Mouse (Mus musculus): ENCODE measurements around the gene Plin3. TPM values are rescaled to one million over a fixed set of nuclear protein-coding genes. Genes with fewer than 3 reads are reported as not detected.

Gene Plin3
- polyA plus RNA-seq, 2 experiments: 9.2 to 24.2 TPM

DNA sequence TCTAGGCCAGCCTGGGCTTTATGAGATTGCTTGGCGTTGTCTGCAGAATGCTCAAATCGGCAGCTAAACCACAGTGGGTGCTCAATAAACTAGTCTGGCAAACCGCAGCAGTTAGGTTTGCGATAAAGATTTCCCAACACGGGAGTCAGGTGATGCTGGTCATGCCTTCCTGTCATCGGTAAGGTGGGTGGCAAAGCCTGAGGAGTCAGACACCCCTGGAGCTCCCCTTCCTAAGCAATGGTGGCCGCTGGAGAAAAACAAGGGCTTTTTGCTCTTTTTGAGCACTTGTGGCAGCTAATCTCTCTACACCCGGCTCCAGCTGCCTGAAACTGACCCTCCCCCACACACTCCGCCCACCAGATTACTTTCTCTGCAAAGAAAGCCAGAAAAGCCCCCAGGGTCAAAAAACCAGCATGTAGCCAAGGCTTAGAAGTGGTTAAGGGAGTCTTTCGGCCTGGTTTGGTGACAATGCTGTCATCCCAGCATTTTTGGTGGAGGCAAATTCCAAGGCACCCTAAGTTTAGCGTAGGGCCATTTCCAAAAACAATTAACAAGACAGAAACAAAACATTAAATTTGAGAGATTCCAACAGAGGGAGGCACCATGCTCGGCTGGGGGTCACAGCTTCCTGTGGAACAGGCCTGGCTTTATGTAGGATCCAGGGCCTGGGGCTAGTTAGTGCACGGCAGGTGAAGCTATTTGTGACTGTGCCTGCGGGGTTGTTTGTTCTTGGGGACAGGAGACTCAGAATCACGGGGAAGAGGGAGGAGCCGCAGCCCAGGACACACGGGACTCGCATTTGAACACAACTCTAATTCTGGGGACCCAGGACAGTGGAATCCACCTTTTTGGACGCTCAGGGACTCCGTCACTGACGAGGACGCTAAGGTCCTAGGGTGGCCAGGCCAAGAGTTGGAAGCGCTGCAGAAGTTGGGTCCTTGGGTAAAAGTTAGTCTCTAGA is 3.0 kb downstream of the Plin3 start:
- DNase-seq (ENCODE audit: low read depth in 3 of 3, low spot score in 3 of 3) (no peak), ATAC-seq (ENCODE audit: insufficient read depth) (peak; percentile 27)
- peak overlapping the region; percentile 69 for H3K4me2 ChIP-seq (ENCODE audit: low read depth)
- TF ChIP-seq CTCF (IDR thresholded peaks at IDR 0.05; ENCODE audit: low read depth) (no peak), EP300 (IDR thresholded peaks at IDR 0.05; ENCODE audit: low read depth) (peak; percentile 38; the same call in 1 of the 2 replicates)
- peaks cover 39 to 50% of the 10 kb centered on the region in 2 experiments for H3K4me1 ChIP-seq (replicated peaks; ENCODE audit: control insufficient read depth in 2 of 2, insufficient read depth in 2 of 2, low read length in 1 of 2)
- peak overlapping the region; percentile 62 to 76 for H3K4me3 ChIP-seq (ENCODE audit: insufficient read depth in 1 of 2, low read depth in 2 of 2, low read length in 2 of 2)
- H3K36me3 ChIP-seq (replicated peaks; ENCODE audit: control insufficient read depth, insufficient read depth, low read depth): peaks cover 6% of the 10 kb centered on the region
- H3K9ac ChIP-seq (replicated peaks): peak overlapping the region; percentile 48
- 4% methylated on average over 23 of the region's 23 CpGs for WGBS (ENCODE audit: insufficient replicate concordance)
- H3K9me3 ChIP-seq (ENCODE audit: control insufficient read depth, low read length): no peaks in the 10 kb centered on the region
- peak overlapping the region; percentile 82 for H3K27ac ChIP-seq
- no peaks in the 10 kb centered on the region for H3K27me3 ChIP-seq (ENCODE audit: control insufficient read depth, insufficient read depth, low read length)

DNA sequence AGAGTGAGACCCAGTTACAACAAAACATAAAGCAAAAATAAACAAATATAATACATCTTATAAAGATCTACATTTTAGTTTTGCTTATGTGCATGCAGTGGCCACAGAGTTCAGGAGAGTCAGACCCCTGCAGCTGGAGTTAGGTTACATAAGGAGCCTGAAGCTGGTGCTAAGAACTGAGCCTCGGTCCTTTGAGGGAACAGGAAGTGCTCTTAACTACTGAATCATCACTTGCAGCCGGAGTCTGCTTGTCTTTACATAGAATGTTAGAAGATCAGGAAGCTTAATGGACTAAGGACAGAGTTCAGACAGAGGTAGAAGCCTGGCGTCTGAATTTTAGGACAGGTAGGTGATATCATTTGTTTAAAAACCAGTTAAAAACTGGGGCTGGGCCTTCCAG is 3.8 kb downstream of the Plin3 start:
- H3K36me3 ChIP-seq (replicated peaks; ENCODE audit: control insufficient read depth, insufficient read depth, low read depth): peaks cover 6% of the 10 kb centered on the region
- H3K9ac ChIP-seq (replicated peaks): peak overlapping the region; percentile 31; the same call in 1 of the 2 replicates
- no peaks in the 10 kb centered on the region for H3K27me3 ChIP-seq (ENCODE audit: control insufficient read depth, insufficient read depth, low read length)
- no peak for ATAC-seq (ENCODE audit: insufficient read depth)
- peak overlapping the region; percentile 82 for H3K27ac ChIP-seq
- no peaks in the 10 kb centered on the region for H3K9me3 ChIP-seq (ENCODE audit: control insufficient read depth, low read length)
- H3K4me2 ChIP-seq (ENCODE audit: low read depth): peak overlapping the region; percentile 69
- 22% methylated on average over 3 of the region's 3 CpGs for WGBS (ENCODE audit: insufficient replicate concordance)
- TF ChIP-seq EP300 (IDR thresholded peaks at IDR 0.05; ENCODE audit: low read depth) (no peak), CTCF (IDR thresholded peaks at IDR 0.05; ENCODE audit: low read depth) (no peak)
- no peak for DNase-seq (ENCODE audit: low read depth in 3 of 3, low spot score in 3 of 3)
- H3K4me1 ChIP-seq (replicated peaks; ENCODE audit: control insufficient read depth in 2 of 2, insufficient read depth in 2 of 2, low read length in 1 of 2): peaks cover 39 to 50% of the 10 kb centered on the region in 2 experiments
- H3K4me3 ChIP-seq (ENCODE audit: insufficient read depth in 1 of 2, low read depth in 2 of 2, low read length in 2 of 2): peak overlapping the region; percentile 62 to 76; a peak in 3 of 4 replicates

DNA sequence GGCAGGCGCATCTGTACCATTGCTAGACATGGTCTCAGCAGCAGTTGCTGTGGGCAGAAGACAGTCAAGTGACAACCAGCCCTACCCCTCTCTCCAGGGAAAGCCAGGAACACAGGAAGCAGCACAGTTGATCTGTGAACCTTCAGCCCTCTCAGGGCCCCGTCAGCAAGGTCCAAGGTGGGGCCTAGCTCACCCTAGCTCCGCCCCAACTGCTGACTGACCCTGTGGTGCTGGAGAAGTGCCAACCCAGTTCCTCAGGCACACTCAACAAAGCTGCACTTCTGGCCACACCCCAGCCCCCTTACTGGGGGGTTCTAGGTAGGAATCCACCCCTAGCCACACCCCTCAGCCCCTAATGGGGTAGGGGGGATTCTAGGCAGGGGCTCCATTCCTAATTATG is 4.8 kb downstream of the Plin3 start:
- 35% methylated on average over 3 of the region's 3 CpGs for WGBS (ENCODE audit: insufficient replicate concordance)
- peak overlapping the region; percentile 63 for H3K4me2 ChIP-seq (ENCODE audit: low read depth)
- TF ChIP-seq EP300 (IDR thresholded peaks at IDR 0.05; ENCODE audit: low read depth) (no peak), CTCF (IDR thresholded peaks at IDR 0.05; ENCODE audit: low read depth) (no peak)
- H3K27ac ChIP-seq: peak overlapping the region; percentile 82
- DNase-seq (ENCODE audit: low read depth in 3 of 3, low spot score in 3 of 3) (peak in 1 of 3 experiments; percentile 41), ATAC-seq (ENCODE audit: insufficient read depth) (peak; percentile 9; the same call in 1 of the 2 replicates)
- no peaks in the 10 kb centered on the region for H3K9me3 ChIP-seq (ENCODE audit: control insufficient read depth, low read length)
- peaks cover 39 to 50% of the 10 kb centered on the region in 2 experiments for H3K4me1 ChIP-seq (replicated peaks; ENCODE audit: control insufficient read depth in 2 of 2, insufficient read depth in 2 of 2, low read length in 1 of 2)
- peak overlapping the region; percentile 6 to 17; a peak in 2 of 4 replicates for H3K4me3 ChIP-seq (ENCODE audit: insufficient read depth in 1 of 2, low read depth in 2 of 2, low read length in 2 of 2)
- no peaks in the 10 kb centered on the region for H3K27me3 ChIP-seq (ENCODE audit: control insufficient read depth, insufficient read depth, low read length)
- H3K9ac ChIP-seq (replicated peaks): peak overlapping the region; percentile 59
- peaks cover 6% of the 10 kb centered on the region for H3K36me3 ChIP-seq (replicated peaks; ENCODE audit: control insufficient read depth, insufficient read depth, low read depth)

DNA sequence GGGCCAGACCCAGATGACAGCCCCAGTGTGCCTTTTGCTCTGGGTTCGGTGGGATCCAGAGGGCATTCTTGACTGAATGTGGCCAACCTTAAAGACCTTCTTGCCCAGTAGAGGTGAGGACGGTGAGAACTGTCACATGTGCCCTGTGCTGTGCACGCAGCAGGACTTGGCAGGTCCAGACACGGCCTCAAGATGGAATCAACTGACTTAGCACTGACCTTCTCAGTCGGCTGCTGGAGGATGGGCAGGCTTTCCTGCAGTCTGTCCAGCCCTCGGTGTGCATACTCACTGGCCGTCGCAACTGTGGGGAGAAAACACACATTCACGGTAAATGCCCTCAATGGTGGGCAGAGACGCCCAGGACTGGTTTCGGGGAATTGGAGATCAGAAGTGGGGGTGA is 6.7 kb downstream of the Plin3 start:
- Histone ChIP-seq H3K27me3 (ENCODE audit: control insufficient read depth, insufficient read depth, low read length) (no peaks in the 10 kb centered on the region), H3K4me2 (ENCODE audit: low read depth) (no peak overlapping the region), H3K4me3 (ENCODE audit: insufficient read depth in 1 of 2, low read depth in 2 of 2, low read length in 2 of 2) (no peak overlapping the region), H3K36me3 (replicated peaks; ENCODE audit: control insufficient read depth, insufficient read depth, low read depth) (peaks cover 6% of the 10 kb centered on the region), H3K9me3 (ENCODE audit: control insufficient read depth, low read length) (no peaks in the 10 kb centered on the region), H3K27ac (no peak overlapping the region), H3K9ac (replicated peaks) (no peak overlapping the region), H3K4me1 (replicated peaks; ENCODE audit: control insufficient read depth in 2 of 2, insufficient read depth in 2 of 2, low read length in 1 of 2) (peaks cover 38 to 48% of the 10 kb centered on the region in 2 experiments)
- TF ChIP-seq CTCF (IDR thresholded peaks at IDR 0.05; ENCODE audit: low read depth) (no peak), EP300 (IDR thresholded peaks at IDR 0.05; ENCODE audit: low read depth) (no peak)
- WGBS (ENCODE audit: insufficient replicate concordance): 84% methylated on average over 11 of the region's 11 CpGs
- ATAC-seq (ENCODE audit: insufficient read depth): no peak
- DNase-seq (ENCODE audit: low read depth in 3 of 3, low spot score in 3 of 3): no peak

DNA sequence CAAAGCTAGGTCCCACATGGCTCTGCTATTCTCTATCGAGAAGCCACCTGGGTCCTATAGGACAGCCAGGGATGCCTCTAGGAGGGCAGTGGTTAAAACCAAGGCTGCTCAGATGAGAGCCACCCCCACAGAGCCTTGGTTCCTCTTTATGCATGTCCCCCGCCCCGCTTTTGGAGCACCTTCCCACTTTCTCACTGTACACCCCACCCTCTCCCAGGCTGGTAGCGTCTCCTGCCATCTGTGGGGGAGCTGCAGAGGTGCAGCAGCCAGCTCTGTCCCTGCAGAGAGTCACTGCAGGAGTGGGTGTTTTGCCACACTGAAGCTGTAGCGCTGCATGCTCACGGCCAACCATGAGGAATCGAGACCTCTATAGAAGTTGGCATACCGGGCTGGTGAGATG is 9.4 kb downstream of the Plin3 start:
- Histone ChIP-seq H3K9ac (replicated peaks) (no peak overlapping the region), H3K36me3 (replicated peaks; ENCODE audit: control insufficient read depth, insufficient read depth, low read depth) (peaks cover 6% of the 10 kb centered on the region), H3K27me3 (ENCODE audit: control insufficient read depth, insufficient read depth, low read length) (no peaks in the 10 kb centered on the region), H3K4me2 (ENCODE audit: low read depth) (no peak overlapping the region), H3K9me3 (ENCODE audit: control insufficient read depth, low read length) (no peaks in the 10 kb centered on the region), H3K4me1 (replicated peaks; ENCODE audit: control insufficient read depth in 2 of 2, insufficient read depth in 2 of 2, low read length in 1 of 2) (peaks cover 23 to 27% of the 10 kb centered on the region in 2 experiments), H3K4me3 (ENCODE audit: insufficient read depth in 1 of 2, low read depth in 2 of 2, low read length in 2 of 2) (no peak overlapping the region), H3K27ac (no peak overlapping the region)
- 65% methylated on average over 8 of the region's 8 CpGs for WGBS (ENCODE audit: insufficient replicate concordance)
- DNase-seq (ENCODE audit: low read depth in 3 of 3, low spot score in 3 of 3) (no peak), ATAC-seq (ENCODE audit: insufficient read depth) (no peak)
- TF ChIP-seq CTCF (IDR thresholded peaks at IDR 0.05; ENCODE audit: low read depth) (no peak), EP300 (IDR thresholded peaks at IDR 0.05; ENCODE audit: low read depth) (no peak)
